ENCODE assay signal across 14 mouse cellular contexts in the genomic region with DNA sequence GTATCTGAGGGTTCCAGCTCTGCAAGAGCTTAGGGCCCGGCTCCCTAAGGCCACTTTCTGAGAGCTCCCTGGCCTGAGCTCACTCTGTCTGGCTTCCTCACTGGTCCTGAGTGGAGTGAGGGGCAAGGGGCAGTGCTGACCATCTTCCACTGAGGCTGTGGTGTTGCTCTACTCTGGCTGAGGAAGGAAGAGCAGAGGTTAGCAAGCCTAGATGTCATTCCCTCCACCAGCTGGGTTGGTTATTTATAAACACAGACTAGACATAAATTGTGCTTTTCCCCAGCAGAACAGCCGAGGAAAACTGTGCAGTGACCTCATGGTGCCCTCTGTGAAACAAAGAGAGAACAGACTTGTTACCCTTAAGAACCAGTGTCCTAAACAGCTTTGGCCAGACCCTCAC.
A peak's percentile ranks its signal among the peaks of the same experiment; 100 is the strongest.
DNase-seq lines count a peak whose midpoint lies in the region; ATAC-seq and TF ChIP-seq lines count a peak whose summit lies in the region.
"Had no signal": no experiment of that assay in that cellular context is flagged by ENCODE, and none has a peak within 500 bp of the region (broad histone marks: within the 10 kb centered on the region; RNA-seq: fewer than 3 reads in every experiment).

No protein-coding gene starts in this region.

- no peak overlapping the region for H3K4me2 ChIP-seq in kidney, embryonic 16.5 days (replicated peaks; ENCODE audit: low read depth, low read length)
- H3K4me2 ChIP-seq: forebrain, embryonic 12.5 days; liver, embryonic 15.5 days had no signal

- WGBS in heart, embryonic 10.5 days: 33% methylated on average over 2 of the region's 2 CpGs
- WGBS in kidney, embryonic 16.5 days: 35% methylated on average over 2 of the region's 2 CpGs
- WGBS in limb, embryonic 10.5 days: 61% methylated on average over 2 of the region's 2 CpGs

- H3K36me3 ChIP-seq in heart, embryonic 10.5 days: no peaks in the 10 kb centered on the region
- H3K36me3 ChIP-seq in kidney, embryonic 16.5 days (ENCODE audit: insufficient read depth, low read length): no peaks in the 10 kb centered on the region
- H3K36me3 ChIP-seq in limb, embryonic 10.5 days: no peaks in the 10 kb centered on the region
- H3K36me3 ChIP-seq: forebrain, embryonic 12.5 days; liver, embryonic 15.5 days had no signal

- H3K4me3 ChIP-seq in heart, embryonic 10.5 days: no peak overlapping the region
- no peak overlapping the region for H3K4me3 ChIP-seq in kidney, embryonic 16.5 days (ENCODE audit: low read length)
- no peak overlapping the region for H3K4me3 ChIP-seq in bone marrow macrophage, adult 2 months (ENCODE audit: insufficient read depth, low read length)
- no peak overlapping the region for H3K4me3 ChIP-seq in limb, embryonic 10.5 days
- H3K4me3 ChIP-seq: forebrain, embryonic 12.5 days; liver, embryonic 15.5 days had no signal

- ATAC-seq in kidney, embryonic 16.5 days (ENCODE audit: low FRiP score, low TSS enrichment): peak; percentile 72; the same call in 1 of the 2 replicates
- ATAC-seq: inflammation-experienced regulatory T-cells, adult 6 months had no signal

- 0 out of 2 replicates have a peak overlapping the region, but pooled peaks have one; percentile 25 for H3K9ac ChIP-seq in kidney, embryonic 16.5 days (replicated peaks; ENCODE audit: low read length)
- H3K9ac ChIP-seq: forebrain, embryonic 12.5 days; liver, embryonic 15.5 days had no signal

- no peak for DNase-seq in heart, embryonic 10.5 days (ENCODE audit: low spot score)
- DNase-seq in heart, adult 8-10 months (ENCODE audit: low spot score): no peak
- no peak for DNase-seq in kidney, adult 11 months
- DNase-seq in limb, embryonic 10.5 days (ENCODE audit: low spot score): no peak
- DNase-seq in cerebellum, adult 18-20 months: no peak
- DNase-seq in adrenal gland, adult 18-20 months (ENCODE audit: low spot score in 2 of 2): no peak
- DNase-seq: B cell, adult 2 months; gastrocnemius, postnatal 14 days; thymus, adult 18-20 months had no signal

- H3K9me3 ChIP-seq in heart, embryonic 10.5 days: no peaks in the 10 kb centered on the region
- H3K9me3 ChIP-seq in kidney, embryonic 16.5 days (ENCODE audit: low read length): no peaks in the 10 kb centered on the region
- H3K9me3 ChIP-seq in limb, embryonic 10.5 days (replicated peaks): no peaks in the 10 kb centered on the region
- H3K9me3 ChIP-seq: forebrain, embryonic 12.5 days; liver, embryonic 15.5 days had no signal

- peak overlapping the region; percentile 80 for H3K27ac ChIP-seq in heart, embryonic 10.5 days
- H3K27ac ChIP-seq in kidney, embryonic 16.5 days (ENCODE audit: low read length): peak overlapping the region; percentile 70
- peak overlapping the region; percentile 97 for H3K27ac ChIP-seq in bone marrow macrophage, adult 2 months (ENCODE audit: insufficient read depth, low read depth, low read length)
- peak overlapping the region; percentile 59 for H3K27ac ChIP-seq in limb, embryonic 10.5 days
- H3K27ac ChIP-seq: forebrain, embryonic 12.5 days; liver, embryonic 15.5 days had no signal

- no peak for TF ChIP-seq POLR2A in bone marrow macrophage, adult 2 months (IDR thresholded peaks at IDR 0.05; ENCODE audit: borderline replicate concordance, low read depth, low read length)

- TF ChIP-seq CTCF in bone marrow macrophage, adult 2 months (IDR thresholded peaks at IDR 0.05; ENCODE audit: low read depth, low read length): no peak

- H3K4me1 ChIP-seq in heart, embryonic 10.5 days: peaks cover 51% of the 10 kb centered on the region
- peaks cover 17% of the 10 kb centered on the region for H3K4me1 ChIP-seq in kidney, embryonic 16.5 days (ENCODE audit: insufficient read depth, low read length)
- peaks cover 77% of the 10 kb centered on the region for H3K4me1 ChIP-seq in bone marrow macrophage, adult 2 months (ENCODE audit: control insufficient read depth, insufficient read depth, low read length)
- peaks cover 50% of the 10 kb centered on the region for H3K4me1 ChIP-seq in limb, embryonic 10.5 days
- H3K4me1 ChIP-seq: forebrain, embryonic 12.5 days had no signal

- H3K27me3 ChIP-seq in heart, embryonic 10.5 days (ENCODE audit: insufficient read depth, poor library complexity, severe bottlenecking): no peaks in the 10 kb centered on the region
- H3K27me3 ChIP-seq in kidney, embryonic 16.5 days (ENCODE audit: insufficient read depth, low read length): no peaks in the 10 kb centered on the region
- H3K27me3 ChIP-seq in limb, embryonic 10.5 days (ENCODE audit: low read depth, poor library complexity, severe bottlenecking): no peaks in the 10 kb centered on the region
- H3K27me3 ChIP-seq: forebrain, embryonic 12.5 days; liver, embryonic 15.5 days had no signal
